Mouse (Mus musculus) liver, embryonic 18 days (tissue): ENCODE data around the gene Wrap73. TPM values are rescaled to one million over a fixed set of nuclear protein-coding genes. Genes with fewer than 3 reads are reported as not detected.

Source experiments
- polyA plus RNA-seq: library from polyadenylated mRNA; depleted of rRNA; stranded (reverse); fragments of >200 nt; gene quantifications from 2 replicates; pipeline ENCODE4 v1.2.3, GENCODE M21; 2012; rRNA removed

The Wrap73 gene
- polyA plus RNA-seq: 11.9 and 13.9 TPM in 2 replicates

GRCm38 (mm10) chr4:154142211-154143040 is at the start of gene Wrap73:
Wrap73 (plus strand) TSS chr4:154142372.

DNA sequence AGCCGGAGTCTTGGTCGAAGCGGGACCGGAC is 2.2 kb upstream of the Wrap73 start, which contains the start of gene Trp73:
TSS of gene Trp73 (minus strand) at position 27 of the 31 bp plus-strand sequence.

DNA sequence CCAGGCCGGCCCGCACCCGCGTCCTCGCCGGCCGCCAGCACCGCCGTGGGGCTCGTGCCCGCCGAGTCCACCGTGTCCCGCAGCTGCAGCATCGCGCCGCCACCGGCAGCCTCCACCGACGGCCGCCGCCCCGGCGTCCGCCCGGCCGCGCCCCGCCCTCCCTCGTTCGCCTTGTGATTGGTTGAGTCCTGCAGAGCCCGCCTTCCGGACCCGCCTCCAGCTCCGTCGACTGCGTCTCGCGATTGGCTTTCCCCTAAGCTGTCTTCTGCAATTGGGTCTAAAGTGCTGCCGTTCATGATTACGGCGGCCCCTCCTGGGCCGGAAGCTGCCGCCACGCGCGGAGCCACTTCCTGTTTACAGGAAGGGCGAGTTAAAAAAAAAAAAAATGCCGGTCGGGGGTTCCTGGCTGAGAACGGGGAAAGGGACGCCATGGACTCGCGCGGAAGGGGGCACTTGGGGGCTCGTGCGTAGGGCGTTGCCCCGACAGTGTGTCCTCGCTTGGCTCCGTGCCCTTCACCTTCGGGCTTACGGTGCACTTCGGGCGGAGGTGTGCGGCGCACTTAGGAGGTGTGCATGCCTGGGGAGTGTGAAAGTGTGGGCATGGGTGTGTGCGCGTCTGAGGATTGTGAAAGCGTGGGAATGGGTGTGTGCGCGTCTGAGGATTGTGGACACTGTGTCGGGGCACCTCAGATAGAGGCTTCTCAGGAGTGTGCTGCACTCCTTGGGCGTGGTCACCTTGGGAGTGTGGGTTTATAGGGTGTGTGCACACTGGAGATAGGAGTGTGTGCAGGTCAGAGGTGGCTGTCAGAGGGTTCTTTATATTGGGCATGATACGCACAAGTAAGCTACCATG is 18.6 kb downstream of the Wrap73 start, which contains the start of gene Tprgl:
TSS of gene Tprgl (minus strand) at position 129 of the 853 bp plus-strand sequence.

GRCm38 (mm10) chr4:154170506-154171150 is 28.5 kb downstream of the Wrap73 start, which contains the start of gene Megf6:
Megf6 (plus strand) TSS chr4:154170730.

Other genes starting within 250 kb of the Wrap73 start
- gene A430005L14Rik, start 185.1 kb upstream of the Wrap73 start, polyA plus RNA-seq: 23.8 and 26.8 TPM in 2 replicates
- 5.6 and 6.1 TPM in 2 replicates for gene Dffb, start 167.2 kb upstream of the Wrap73 start, polyA plus RNA-seq
- gene Cep104, start 167.2 kb upstream of the Wrap73 start, polyA plus RNA-seq: 2.4 and 2.8 TPM in 2 replicates
- gene Lrrc47, start 130.6 kb upstream of the Wrap73 start, polyA plus RNA-seq: 14.4 and 16.9 TPM in 2 replicates
- 87.8 and 114 TPM in 2 replicates for gene Smim1, start 116.1 kb upstream of the Wrap73 start, polyA plus RNA-seq
- not detected in 2 replicates for gene Ccdc27, start 99.7 kb upstream of the Wrap73 start, polyA plus RNA-seq
- 0.01 and 0.05 TPM in 2 replicates for gene Trp73, start 2.2 kb upstream of the Wrap73 start, polyA plus RNA-seq
- 46.7 and 50.8 TPM in 2 replicates for gene Tprgl, start 18.3 kb downstream of the Wrap73 start, polyA plus RNA-seq
- 1.6 TPM in 2 replicates for gene Megf6, start 28.4 kb downstream of the Wrap73 start, polyA plus RNA-seq
- 3.7 and 5.0 TPM in 2 replicates for gene Arhgef16, start 159.3 kb downstream of the Wrap73 start, polyA plus RNA-seq
- not detected in 2 replicates for gene B230104I21Rik, start 193.8 kb downstream of the Wrap73 start, polyA plus RNA-seq